Mouse (Mus musculus): ENCODE measurements at regions not wholly inside any gene's neighbourhood (a gene's known extent, or its start where the extent isn't known, plus 50 kb on each side); places are given as distances from the start of the nearest gene placed in this dataset.
A peak's percentile ranks its signal among the peaks of the same experiment; 100 is the strongest.

DNA sequence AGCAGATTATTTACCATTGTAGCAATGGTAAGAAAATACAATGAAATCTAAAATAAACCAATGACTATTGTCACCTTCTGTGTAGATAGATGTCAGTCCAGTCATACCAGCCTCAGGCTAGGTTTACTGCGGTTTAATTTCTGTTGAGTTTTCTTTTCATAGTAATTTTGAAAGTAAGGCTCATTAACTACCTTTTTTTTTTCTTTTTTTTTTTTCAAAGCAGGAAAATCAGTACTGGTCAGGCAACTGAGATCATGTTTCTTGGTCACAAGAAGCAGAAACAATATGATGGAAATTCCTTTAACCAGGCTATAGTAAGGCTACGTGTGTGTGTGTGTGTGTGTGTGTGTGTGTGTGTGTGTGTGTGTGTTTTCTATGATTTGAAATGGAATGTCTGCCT, 622.0 kb downstream of the Nfib start:
- no peak for DNase-seq

DNA sequence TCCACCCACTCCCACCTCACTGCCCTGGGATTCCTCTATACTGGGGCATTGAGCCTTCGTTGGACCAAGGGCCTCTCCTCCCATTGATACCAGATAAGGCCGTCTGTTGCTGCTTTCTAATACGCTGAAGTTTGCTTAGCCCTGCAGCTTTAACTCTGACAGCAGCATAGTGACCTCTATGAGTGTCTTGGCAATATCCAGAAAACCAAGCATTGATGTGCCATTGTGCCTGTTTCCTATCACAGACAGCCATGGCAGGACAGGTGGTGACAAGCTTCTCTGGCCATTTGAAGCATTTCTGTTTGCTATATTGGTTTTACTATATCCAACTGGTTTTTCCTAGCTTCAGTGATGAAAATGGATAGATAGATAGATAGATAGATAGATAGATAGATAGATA, 625.4 kb upstream of the Mpdz start:
- DNase-seq: no peak

DNA sequence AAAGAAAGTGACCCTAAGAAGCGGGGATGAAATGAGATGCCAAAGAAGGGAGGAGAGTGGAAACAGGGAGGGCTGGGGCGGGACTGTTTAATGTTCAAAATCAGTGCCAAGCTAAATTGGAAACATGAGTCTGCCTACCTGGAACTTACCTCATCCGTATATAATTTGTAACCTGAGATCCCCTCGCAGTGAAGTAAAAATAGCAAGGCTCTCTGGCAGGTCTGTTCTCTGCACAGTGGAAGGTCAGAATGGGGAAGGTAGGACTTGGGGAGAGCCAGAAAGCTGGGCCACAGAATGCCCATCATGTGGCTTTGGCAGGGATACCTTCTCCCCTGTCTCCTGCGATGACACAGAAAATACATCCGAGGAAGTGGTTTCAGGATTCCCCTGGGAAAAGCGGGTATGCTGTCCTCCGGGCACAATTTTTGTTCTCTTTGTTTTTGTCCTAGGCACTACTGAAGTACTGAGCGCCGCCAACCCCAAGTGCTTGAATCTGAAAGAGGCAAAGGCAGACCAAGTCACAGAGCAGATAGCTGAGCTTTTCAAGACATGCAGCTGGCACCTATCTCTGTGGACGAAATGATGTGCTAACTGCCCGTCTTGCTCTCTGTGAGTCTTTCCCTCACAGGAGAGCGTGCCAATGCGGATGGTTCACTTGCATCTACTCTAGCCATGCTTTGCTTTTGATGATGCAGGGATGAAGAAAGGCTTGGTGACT, 623.2 kb upstream of the Mpdz start:
- no peak for DNase-seq

- DNase-seq: no peak
Measured at GRCm38 (mm10) chr4:82062726-82063125, 620.1 kb upstream of the Mpdz start.

GRCm38 (mm10) chr4:82056671-82057070, 614.1 kb upstream of the Mpdz start:
- DNase-seq: no peak

GRCm38 (mm10) chr4:82048171-82048570, 605.6 kb upstream of the Mpdz start:
- DNase-seq: no peak

- no peak for DNase-seq
Measured at GRCm38 (mm10) chr4:82037473-82037872, 594.9 kb upstream of the Mpdz start.

DNA sequence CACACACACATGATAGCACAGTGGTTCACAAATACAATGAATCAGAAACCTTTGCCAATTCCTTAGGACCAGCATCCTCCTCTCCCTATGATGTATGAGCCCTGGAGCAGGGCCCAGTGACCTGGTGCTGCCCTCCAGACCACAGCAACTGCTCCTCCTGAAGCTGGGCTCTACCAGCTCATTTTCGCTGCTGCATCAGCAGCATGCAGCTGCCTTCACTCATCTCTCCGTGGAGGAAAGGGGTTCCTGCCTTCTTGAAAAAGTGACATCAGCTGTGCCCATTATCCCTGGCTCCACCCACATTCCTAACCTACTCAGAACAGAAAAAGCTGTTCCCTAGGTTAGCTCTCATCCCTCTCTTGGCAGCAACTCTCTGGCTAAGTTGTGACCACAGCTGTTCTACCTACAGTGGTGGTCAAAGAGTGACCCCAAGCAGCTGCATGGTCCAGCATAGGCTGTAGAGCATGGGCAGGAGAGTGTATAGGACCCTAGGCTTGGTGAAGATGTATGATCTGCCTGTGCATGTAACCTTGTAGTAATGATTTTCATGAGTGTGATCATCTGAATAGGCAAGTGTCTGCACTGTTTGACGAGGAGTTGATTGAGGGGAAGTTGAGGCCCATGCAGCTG, 592.6 kb upstream of the Mpdz start:
- peak; percentile 59 for DNase-seq

DNA sequence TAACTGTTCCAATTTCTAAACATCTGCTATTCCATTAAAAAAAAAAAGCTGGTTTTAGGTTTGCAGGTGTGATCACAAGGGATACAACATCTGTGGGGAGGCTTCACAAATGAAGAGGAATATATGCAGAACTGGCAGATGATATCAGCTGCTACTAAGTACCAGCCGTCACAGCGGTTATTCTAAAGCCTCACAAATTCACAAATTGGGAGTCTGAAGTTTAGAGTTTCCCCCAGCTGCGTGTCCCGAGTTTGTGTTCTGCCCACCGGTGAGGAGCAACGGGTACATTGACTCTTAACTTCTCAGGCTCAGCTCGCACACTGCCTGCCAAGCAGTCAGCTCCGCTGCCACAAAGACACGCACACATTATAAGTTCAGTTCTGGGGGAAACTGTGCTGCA, 586.6 kb upstream of the Mpdz start:
- DNase-seq: no peak

- no peak for DNase-seq
Measured at GRCm38 (mm10) chr4:82027447-82027881, 584.8 kb upstream of the Mpdz start.

- no peak for DNase-seq
Measured at GRCm38 (mm10) chr4:82001406-82001732, 558.8 kb upstream of the Mpdz start.

DNA sequence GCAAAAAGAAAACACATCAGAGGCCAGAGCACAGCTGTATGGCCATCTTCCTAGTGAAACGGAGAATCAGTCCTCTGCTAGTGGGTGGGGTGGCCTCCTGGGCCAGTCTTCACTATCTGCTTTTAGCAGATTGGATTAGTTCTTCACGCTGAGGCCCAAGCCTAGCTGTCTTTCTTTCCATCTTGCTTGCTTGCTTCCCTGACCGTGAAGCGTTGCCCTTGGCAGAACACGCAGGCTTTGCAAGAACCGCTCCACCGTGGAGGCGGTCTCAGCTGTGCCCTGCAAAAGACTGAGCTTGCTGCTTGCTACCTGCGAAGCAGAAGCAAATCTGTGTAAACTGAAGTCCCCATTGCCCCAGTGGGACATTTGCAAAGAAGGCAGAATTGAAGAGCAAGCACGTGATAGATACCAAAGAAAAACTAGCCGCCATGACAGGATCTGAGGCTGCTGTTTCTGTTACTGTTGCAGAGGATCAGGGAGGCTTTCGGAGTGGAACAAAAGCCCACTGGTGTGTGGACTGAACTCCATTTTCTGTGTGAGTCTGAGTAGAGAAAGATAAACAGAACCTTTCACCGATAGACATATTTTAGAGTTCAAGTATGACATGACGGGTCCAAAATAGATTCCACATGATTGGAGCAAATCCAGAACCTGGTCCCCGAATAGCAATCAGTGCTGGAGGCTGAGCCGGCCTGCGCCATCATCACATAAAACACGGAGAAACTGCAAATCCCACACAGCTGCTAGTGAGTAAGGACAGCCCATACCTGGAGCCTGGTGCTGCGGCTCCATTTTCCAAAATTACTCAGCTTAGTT, 558.2 kb upstream of the Mpdz start:
- DNase-seq: peak; percentile 28

- DNase-seq: peak; percentile 78
Measured at GRCm38 (mm10) chr4:81999654-82000314, 557.2 kb upstream of the Mpdz start.

DNA sequence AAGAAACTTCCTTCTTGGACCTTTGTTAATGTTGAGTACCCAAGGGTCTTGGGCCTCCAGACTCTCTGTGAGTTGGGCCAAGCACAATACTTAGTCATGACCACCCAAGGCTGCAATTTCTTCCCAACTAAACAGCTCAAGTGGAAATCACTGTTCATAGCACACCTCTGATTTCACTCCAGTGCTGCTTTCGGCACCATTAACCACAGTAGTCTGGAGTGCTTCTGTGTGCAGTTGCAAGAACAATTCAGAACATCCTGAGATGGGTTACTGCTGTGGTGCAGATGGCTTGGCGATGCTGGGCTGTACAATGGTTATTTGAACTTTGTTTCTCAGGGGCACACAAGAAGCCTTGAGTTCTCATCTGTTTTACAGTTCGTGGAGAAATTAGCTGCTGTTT, 556.5 kb upstream of the Mpdz start:
- no peak for DNase-seq

GRCm38 (mm10) chr4:81996445-81996844, 553.8 kb upstream of the Mpdz start:
- no peak for DNase-seq

- DNase-seq: no peak
Measured at GRCm38 (mm10) chr4:81995243-81995642, 552.6 kb upstream of the Mpdz start.

GRCm38 (mm10) chr4:81988796-81989195, 546.2 kb upstream of the Mpdz start:
- no peak for DNase-seq

DNA sequence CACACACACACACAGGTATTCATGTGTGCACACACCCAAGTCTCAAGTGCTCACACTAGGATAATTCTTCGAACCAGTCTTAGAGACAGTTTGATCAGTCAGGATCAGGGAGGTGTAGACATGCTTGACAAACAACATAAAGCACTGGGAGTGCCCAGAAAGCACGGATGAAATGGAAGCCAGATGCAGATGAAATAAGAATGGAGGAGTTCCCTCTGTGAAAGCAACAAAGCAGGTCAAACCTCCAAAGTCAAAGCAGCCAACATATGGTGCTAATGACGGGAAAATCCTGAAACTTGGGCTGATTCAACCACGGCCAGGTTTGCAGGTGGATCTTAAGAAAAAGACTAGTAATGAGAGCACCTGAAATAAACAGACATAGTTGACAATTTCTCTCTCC, 544.0 kb upstream of the Mpdz start:
- no peak for DNase-seq

DNA sequence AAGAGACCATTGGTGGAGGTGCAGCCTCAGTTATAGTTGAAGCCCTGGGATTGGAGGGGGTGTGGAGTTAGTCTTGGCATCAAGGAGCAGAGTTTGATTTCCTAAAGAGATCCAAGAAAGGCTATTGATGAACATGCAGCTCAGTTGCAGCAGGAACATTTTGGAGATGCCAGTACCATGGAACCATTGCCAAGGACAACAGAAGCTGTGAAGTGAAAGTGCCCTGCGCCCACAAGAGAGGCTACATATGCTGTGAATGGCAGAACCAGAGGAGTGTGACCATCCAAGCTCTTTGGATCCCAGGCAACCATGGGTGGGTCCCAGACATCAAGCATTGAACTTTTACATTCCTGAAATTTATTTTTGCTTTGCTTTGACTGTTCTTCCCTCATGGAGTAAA, 539.2 kb upstream of the Mpdz start:
- no peak for DNase-seq

DNA sequence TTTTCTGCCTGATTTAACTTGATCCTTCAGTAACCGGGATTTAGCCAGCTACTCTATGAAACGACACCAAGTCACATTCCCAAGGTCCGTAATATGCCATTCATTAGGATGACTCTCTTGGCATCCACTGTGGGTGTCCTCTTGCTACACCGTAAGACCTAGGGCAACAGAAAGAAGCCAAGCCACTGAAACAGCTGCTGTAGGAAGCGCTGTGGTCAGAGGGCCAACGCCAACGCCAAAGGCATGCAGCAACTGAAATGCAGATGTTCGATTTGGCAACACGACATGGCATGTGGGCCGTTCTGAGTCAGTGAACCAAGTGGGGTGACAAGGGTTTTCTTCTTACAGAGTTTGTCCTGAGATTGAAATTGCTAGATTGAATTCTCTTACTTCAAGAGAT, 527.9 kb upstream of the Mpdz start:
- peak; percentile 23 for DNase-seq

- DNase-seq: no peak
Measured at GRCm38 (mm10) chr4:81969621-81970115, 527.1 kb upstream of the Mpdz start.

DNA sequence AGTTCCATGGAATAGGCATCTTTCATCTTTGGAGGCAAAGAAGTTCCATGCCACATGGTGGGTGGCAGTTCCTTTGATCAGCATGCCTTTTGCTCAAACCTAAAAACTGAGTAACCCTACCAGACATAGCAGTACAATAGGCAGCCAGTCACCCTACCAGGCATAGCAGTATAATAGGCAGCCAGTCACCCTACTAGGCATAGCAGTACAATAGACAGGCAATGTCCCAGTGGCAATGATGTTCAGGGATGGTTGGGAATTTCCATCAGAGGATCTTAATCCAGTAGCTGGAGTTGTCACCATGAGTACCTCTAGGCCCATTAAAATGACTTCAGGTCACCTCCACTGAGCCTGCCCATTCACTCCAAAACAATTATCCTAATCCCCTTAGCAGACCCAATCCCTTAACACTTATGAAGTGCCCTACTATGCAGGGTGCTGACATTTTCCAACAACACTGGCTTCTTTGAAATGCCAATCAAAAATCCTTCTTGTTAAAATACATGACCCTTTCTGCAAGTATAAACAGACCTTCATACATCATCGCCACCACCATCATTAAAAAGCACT, 523.5 kb upstream of the Mpdz start:
- DNase-seq: no peak

GRCm38 (mm10) chr4:81963112-81963511, 520.5 kb upstream of the Mpdz start:
- no peak for DNase-seq

All from lung, postnatal 10 days (tissue).